Mouse (Mus musculus) heart, adult 2 months (tissue): ENCODE results near the gene Isca2. TPM values are rescaled to one million over a fixed set of nuclear protein-coding genes. Genes with fewer than 3 reads are reported as not detected.

ENCODE experiments used
- DNase-seq, 2 experiments: peaks; one replicate each; pipeline ENCODE4 v3.0.0; 2021
- H3K27ac ChIP-seq: fragments of 200-600 bp; 2 replicates; pipeline ENCODE4 v1.8.1; 2022
- H3K27me3 ChIP-seq: fragments of 200-500 bp; 2 replicates; pipeline ENCODE4 v1.6.1; 2012; ENCODE audit warnings: mild to moderate bottlenecking, low read length, inconsistent platforms, mixed read lengths; ENCODE audit not compliant: control insufficient read depth, insufficient read depth
- H3K36me3 ChIP-seq: fragments of 200-500 bp; 2 replicates; pipeline ENCODE4 v1.6.1; 2012; ENCODE audit warnings: low read length, inconsistent platforms; ENCODE audit not compliant: control insufficient read depth, insufficient read depth
- H3K4me1 ChIP-seq: fragments of 200-500 bp; 2 replicates; pipeline ENCODE4 v1.6.1; 2011; ENCODE audit warnings: low read length; ENCODE audit not compliant: control insufficient read depth, insufficient read depth
- H3K4me3 ChIP-seq: fragments of 200-600 bp; 2 replicates; pipeline ENCODE4 v1.8.1; 2022
- H3K79me2 ChIP-seq: fragments of 200-500 bp; replicated peaks from 2 replicates; pipeline ENCODE4 v1.6.1; 2012; ENCODE audit warnings: mild to moderate bottlenecking, inconsistent platforms, low read length, moderate library complexity, mixed read lengths; ENCODE audit not compliant: control insufficient read depth, insufficient read depth
- H3K9ac ChIP-seq: fragments of 200-500 bp; 2 replicates; pipeline ENCODE4 v1.6.1; 2012; ENCODE audit warnings: low read depth, mild to moderate bottlenecking, control low read depth, inconsistent platforms, low read length, mixed read lengths
- CTCF ChIP-seq: fragments of 200-600 bp; IDR thresholded peaks from 2 replicates; pipeline ENCODE4 v1.8.1; 2022; ENCODE audit warnings: antibody characterized with exemption, mild to moderate bottlenecking, moderate library complexity
- EP300 ChIP-seq: fragments of 200-500 bp; IDR thresholded peaks from 2 replicates; pipeline ENCODE4 v1.6.1; 2011; ENCODE audit warnings: low read depth, low read length, control low read depth; ENCODE audit not compliant: insufficient read depth
- POLR2A ChIP-seq: fragments of 200-500 bp; IDR thresholded peaks from 2 replicates; pipeline ENCODE4 v1.6.1; 2011; ENCODE audit warnings: mild to moderate bottlenecking, low read depth, low read length, control low read depth; ENCODE audit not compliant: insufficient read depth
- WGBS: fragments of 180-500 bp; shearing (Covaris S2); methylation state at CpG from one replicate; pipeline ENCODE4 v1.1.7; 2018; 5-methylcytosine and 5-hydroxymethylcytosine counted together
- intact Hi-C: fragments of 180-260 bp; cut with DNase I; formaldehyde crosslinking; loops from one replicate; pipeline ENCODE4 v1.15.1; 2025
- polyA plus RNA-seq: library from polyadenylated mRNA; depleted of rRNA; stranded (reverse); fragments of >200 nt; gene quantifications from 2 replicates; pipeline ENCODE4 v1.2.3, GENCODE M21; 2012
- total RNA-seq, 2 experiments: library from RNA; stranded (reverse); gene quantifications; 2 replicates each; pipeline ENCODE4 v1.2.3; 2021

Gene Isca2
- total and polyA plus RNA-seq, 3 experiments, result 87.1 to 91.0 (median 90.3) TPM

DNA sequence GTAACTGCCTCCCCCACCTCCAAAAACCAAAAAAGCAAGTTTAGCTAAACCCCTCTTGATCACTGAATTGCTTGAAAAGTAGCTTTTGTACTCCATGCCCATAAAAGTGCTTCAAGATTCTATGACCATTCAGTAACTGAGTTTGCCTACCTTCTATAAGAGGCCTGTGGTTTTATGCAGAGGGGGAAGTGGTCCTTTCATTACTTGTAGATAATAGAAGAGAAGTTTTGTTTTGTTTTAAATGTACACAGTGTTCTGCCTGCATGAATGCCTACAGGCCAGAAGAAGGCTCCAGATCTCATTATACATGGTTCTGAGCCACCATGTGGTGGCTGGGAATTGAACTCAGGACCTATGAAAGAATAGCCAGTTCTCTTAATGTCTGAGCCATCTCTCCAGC lies 3.2 kb downstream of the Isca2 start:
- Histone ChIP-seq H3K27ac (no peak overlapping the region), H3K27me3 (no peaks in the 10 kb centered on the region), H3K4me1 (peaks cover 2% of the 10 kb centered on the region), H3K9ac (no peak overlapping the region), H3K36me3 (no peaks in the 10 kb centered on the region; the same call in 1 of the 2 replicates), H3K79me2 (no peaks in the 10 kb centered on the region), H3K4me3 (no peak overlapping the region)
- intact Hi-C loops, result no loop called here
- DNase-seq, result no peak
- TF ChIP-seq POLR2A (no peak), EP300 (no peak)

DNA sequence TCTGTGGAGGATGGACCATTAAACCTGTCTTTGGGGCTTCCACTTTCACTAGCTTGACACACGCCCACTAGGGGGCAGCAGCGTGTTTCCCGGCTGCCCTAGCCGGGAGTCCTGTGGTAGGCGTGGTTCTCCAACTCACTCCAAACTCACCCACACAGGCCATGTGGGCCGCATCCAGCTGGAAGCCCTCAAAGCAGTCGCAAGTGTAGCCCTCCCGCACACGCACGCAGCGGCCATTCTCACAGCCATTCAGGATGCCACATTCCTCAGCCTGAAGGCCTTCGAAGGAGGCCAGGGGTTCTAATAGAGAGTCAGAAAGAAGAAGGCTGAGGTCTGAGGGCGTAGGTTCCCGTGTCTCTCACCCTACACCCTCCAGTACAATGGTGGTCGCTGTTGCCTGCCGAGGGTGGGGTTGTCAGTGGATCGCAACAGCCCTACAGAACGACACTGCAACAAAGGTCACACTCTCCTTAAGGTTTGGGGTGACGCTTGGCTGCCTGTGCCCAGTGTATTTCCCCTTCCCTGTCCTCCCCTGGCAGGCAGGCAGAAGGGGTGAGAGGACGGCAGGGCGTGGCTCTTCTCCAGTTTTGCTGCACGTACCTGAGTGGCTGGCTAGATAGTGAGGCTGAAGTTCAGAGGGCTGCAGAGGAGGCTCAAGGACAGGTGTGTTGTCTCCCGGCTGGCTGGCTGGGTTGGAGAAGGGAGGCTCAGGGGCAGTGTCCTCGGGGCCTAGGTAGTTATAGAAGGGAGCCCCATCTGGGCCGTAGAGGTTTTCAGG lies 11.7 kb downstream of the Isca2 start:
- Histone ChIP-seq H3K36me3 (no peaks in the 10 kb centered on the region), H3K27ac (no peak overlapping the region), H3K4me3 (no peak overlapping the region), H3K79me2 (no peaks in the 10 kb centered on the region), H3K27me3 (no peaks in the 10 kb centered on the region), H3K4me1 (peaks cover 6% of the 10 kb centered on the region), H3K9ac (no peak overlapping the region)
- TF ChIP-seq POLR2A (no peak), CTCF (peak; percentile 91), EP300 (peak; percentile 79; the same call in 1 of the 2 replicates)
- DNase-seq, result peak; percentile 87 to 89
- 31% methylated on average over 25 of the region's 25 CpGs for WGBS
- intact Hi-C loops, result loop anchor here (5.0 to 10.0 kb wide), 3 partner anchors 88 to 250 kb away; no protein-coding TSS in a partner anchor

DNA sequence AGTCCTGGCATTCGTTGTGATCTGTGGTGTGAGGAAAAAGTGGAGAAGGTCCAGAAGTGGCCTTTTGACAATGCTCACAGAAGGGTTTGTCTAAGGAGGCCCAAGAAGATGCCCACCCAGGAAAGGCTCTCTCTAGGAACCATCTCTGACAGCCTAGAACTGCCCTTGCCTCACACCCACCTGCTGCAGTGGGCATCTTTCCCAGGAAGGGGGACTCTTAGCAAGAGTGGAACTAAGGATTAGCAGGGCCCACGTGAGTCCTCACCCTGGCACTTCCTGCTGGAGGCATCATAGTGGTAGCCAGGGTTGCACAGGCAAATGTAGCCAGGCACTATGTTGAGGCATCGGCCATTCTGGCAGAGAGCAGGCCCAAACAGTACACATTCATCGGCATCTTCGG lies 13.0 kb downstream of the Isca2 start:
- DNase-seq, result no peak
- Histone ChIP-seq H3K4me3 (no peak overlapping the region), H3K9ac (no peak overlapping the region), H3K27ac (no peak overlapping the region), H3K27me3 (no peaks in the 10 kb centered on the region), H3K79me2 (no peaks in the 10 kb centered on the region), H3K4me1 (peaks cover 6% of the 10 kb centered on the region), H3K36me3 (no peaks in the 10 kb centered on the region)
- intact Hi-C loops, result loop anchor here (10.0 kb wide), 2 partner anchors 179 to 249 kb away; no protein-coding TSS in a partner anchor
- 73% methylated on average over 5 of the region's 5 CpGs for WGBS
- no peak for TF ChIP-seq EP300
- TF ChIP-seq CTCF, result no peak
- no peak for TF ChIP-seq POLR2A

DNA sequence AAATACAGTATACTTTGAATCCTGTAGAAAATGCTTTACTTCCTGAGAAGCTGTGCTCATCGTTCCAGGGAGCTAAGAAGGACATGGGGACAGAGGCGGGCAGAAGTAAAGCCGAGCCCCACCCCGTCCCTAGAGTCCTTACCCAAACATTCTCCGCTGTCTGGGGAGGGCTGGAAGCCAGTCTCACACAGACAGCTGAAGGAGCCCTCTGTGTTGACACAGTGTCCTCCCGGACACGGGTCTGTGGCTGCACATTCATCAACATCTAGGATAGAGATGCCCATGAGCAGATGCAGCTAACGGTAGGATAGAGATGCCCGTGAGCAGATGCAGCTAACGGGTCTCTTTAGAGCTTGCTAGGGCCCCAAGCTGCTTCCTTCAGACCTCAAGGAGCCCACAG lies 17.8 kb downstream of the Isca2 start:
- Histone ChIP-seq H3K27me3 (no peaks in the 10 kb centered on the region), H3K4me1 (peaks cover 2% of the 10 kb centered on the region; the same call in 1 of the 2 replicates), H3K36me3 (no peaks in the 10 kb centered on the region), H3K4me3 (no peak overlapping the region), H3K27ac (no peak overlapping the region), H3K79me2 (no peaks in the 10 kb centered on the region), H3K9ac (no peak overlapping the region)
- TF ChIP-seq CTCF (no peak), EP300 (no peak), POLR2A (no peak)
- intact Hi-C loops, result no loop called here
- peak in 1 of 2 experiments; percentile 37 for DNase-seq
- 35% methylated on average over 10 of the region's 10 CpGs for WGBS

DNA sequence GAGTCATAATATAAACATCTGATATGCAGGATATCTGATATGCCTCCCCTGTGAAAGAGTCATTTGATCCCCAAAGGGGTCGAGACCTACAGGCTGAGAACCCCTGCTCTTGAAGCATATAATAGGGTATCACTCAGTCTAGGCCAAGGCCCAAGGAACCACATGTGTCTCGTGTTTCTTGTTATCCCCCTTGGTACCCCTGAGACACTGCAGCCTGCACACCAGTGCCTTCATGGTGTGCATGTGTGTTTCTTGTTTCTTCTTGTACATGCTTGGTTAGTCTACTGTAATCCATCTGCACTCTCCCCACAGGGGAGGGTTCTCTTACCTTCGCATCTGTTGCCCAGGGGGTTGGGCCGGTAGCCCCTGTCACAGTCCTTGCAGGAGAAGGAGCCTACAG lies 19.6 kb downstream of the Isca2 start:
- H3K36me3 ChIP-seq, result no peaks in the 10 kb centered on the region
- 89% methylated on average over 4 of the region's 4 CpGs for whole genome bisulfite sequencing
- intact Hi-C loops, result no loop called here
- no peak overlapping the region for H3K4me3 ChIP-seq
- no peak overlapping the region for H3K27ac ChIP-seq
- TF ChIP-seq POLR2A (no peak), EP300 (no peak), CTCF (no peak)
- H3K4me1 ChIP-seq, result no peaks in the 10 kb centered on the region
- H3K79me2 ChIP-seq, result no peaks in the 10 kb centered on the region
- H3K9ac ChIP-seq, result no peak overlapping the region
- DNase-seq, result no peak
- no peaks in the 10 kb centered on the region for H3K27me3 ChIP-seq

DNA sequence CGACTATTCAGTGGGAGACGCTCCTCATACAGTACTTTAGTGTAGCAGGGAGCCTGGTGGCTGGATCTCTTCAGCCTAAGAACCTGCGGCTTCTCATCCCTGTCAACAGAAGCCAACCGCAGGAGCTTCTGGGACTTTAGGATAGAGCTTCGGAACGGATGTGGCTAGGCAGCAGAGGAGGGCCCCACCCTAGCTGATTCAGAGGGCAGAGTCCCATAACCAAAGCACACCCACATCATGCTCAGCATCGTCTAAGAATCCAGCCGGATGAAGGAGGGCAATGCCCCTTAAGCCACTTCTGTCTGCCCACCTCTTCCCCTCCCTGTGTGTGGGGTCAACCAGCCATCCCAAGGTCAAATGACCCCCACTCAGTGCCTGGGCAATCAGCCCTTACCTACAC lies 21.6 kb downstream of the Isca2 start:
- DNase-seq, result no peak
- intact Hi-C loops, result no loop called here
- Histone ChIP-seq H3K4me3 (no peak overlapping the region), H3K27ac (no peak overlapping the region), H3K4me1 (no peaks in the 10 kb centered on the region), H3K27me3 (no peaks in the 10 kb centered on the region), H3K79me2 (no peaks in the 10 kb centered on the region), H3K9ac (no peak overlapping the region), H3K36me3 (no peaks in the 10 kb centered on the region)
- WGBS, result 75% methylated on average over 8 of the region's 8 CpGs
- TF ChIP-seq EP300, result no peak
- no peak for TF ChIP-seq POLR2A
- no peak for TF ChIP-seq CTCF
